9 mouse cellular contexts compared by ENCODE assay signal in the genomic region with DNA sequence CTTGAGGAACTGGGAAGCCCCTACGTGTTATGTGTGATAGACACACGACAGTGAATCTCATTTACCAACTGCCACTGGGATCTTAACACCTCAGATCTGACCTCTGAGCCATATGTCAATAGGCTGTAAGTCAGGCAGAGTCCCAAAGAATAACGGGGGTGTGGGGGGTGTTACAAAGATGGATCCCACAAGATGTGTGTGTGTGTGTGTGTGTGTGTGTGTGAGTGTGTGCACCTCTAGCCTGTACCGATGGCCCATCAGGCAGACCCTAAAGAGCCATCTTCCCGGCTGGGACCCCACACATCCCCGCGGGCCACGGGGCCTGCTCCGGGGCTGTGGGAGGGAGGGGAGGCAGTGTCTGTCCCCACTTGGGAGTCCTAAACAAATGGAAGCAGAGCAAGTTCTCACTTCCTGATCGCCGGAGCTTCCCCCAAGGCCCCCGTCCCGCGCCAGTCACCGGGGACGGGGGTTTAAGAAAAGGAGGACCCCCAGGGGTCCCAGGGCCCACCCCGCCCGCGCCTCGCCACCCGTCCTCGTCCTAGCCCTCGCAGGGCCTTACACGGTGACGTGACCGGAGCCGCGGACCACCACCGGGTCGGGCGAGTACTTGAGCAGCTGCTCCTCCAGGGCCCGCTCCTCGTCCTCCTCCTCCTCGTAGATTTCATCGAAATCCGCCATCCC. TPM values are rescaled to one million over a fixed set of nuclear protein-coding genes. Genes with fewer than 3 reads are reported as not detected.
DNase-seq lines count a peak whose midpoint lies in the region; ATAC-seq and TF ChIP-seq lines count a peak whose summit lies in the region.
"Had no signal": no experiment of that assay in that cellular context is flagged by ENCODE, and none has a peak within 500 bp of the region (broad histone marks: within the 10 kb centered on the region; RNA-seq: fewer than 3 reads in every experiment).

No protein-coding gene starts in this region.

- peaks cover 37% of the 10 kb centered on the region for H3K27me3 ChIP-seq in forebrain, embryonic 10.5 days (ENCODE audit: poor library complexity, severe bottlenecking)
- no peaks in the 10 kb centered on the region for H3K27me3 ChIP-seq in intestine, embryonic 15.5 days (replicated peaks)
- no peaks in the 10 kb centered on the region for H3K27me3 ChIP-seq in splenic B cell, adult 2 months (ENCODE audit: control insufficient read depth, insufficient read depth, low read length, poor library complexity, severe bottlenecking)

- H3K4me1 ChIP-seq in forebrain, embryonic 10.5 days = peaks cover 20% of the 10 kb centered on the region
- H3K4me1 ChIP-seq in intestine, embryonic 15.5 days (replicated peaks) = peaks cover 3% of the 10 kb centered on the region

- peak overlapping the region; percentile 95 for H3K27ac ChIP-seq in gastrocnemius, adult 2 months
- H3K27ac ChIP-seq in forebrain, embryonic 10.5 days = peak overlapping the region; percentile 98
- H3K27ac ChIP-seq in intestine, embryonic 15.5 days = peak overlapping the region; percentile 89

- no peak for DNase-seq in gastrocnemius, adult 2 months
- DNase-seq in gastrocnemius, postnatal 25 days = no peak
- DNase-seq in urinary bladder, postnatal 14 days (ENCODE audit: low spot score) = peak; percentile 17
- no peak for DNase-seq in urinary bladder, postnatal 4 days (ENCODE audit: low spot score in 2 of 2)
- no peak for DNase-seq in forebrain, embryonic 10.5 days (ENCODE audit: extremely low spot score, low spot score)
- peak; percentile 38 for DNase-seq in splenic B cell, adult 2 months (ENCODE audit: low read depth, low spot score)

- peak overlapping the region; percentile 97 for H3K9ac ChIP-seq in intestine, embryonic 15.5 days

- peak overlapping the region; percentile 79 for H3K4me2 ChIP-seq in intestine, embryonic 15.5 days (replicated peaks)

- H3K36me3 ChIP-seq in forebrain, embryonic 10.5 days (replicated peaks) = peaks cover 14% of the 10 kb centered on the region
- no peaks in the 10 kb centered on the region for H3K36me3 ChIP-seq in intestine, embryonic 15.5 days
- no peaks in the 10 kb centered on the region for H3K36me3 ChIP-seq in splenic B cell, adult 2 months (ENCODE audit: control insufficient read depth, insufficient read depth, low read length, poor library complexity, severe bottlenecking)

- H3K4me3 ChIP-seq in gastrocnemius, adult 2 months = peak overlapping the region; percentile 100
- H3K4me3 ChIP-seq in forebrain, embryonic 10.5 days = peak overlapping the region; percentile 99
- peak overlapping the region; percentile 95 for H3K4me3 ChIP-seq in intestine, embryonic 15.5 days (replicated peaks)

- WGBS in forebrain, embryonic 10.5 days = under 1% methylated on average over 36 of the region's 36 CpGs
- 0% methylated on average over 36 of the region's 36 CpGs for WGBS in intestine, embryonic 15.5 days

- H3K9me3 ChIP-seq in forebrain, embryonic 10.5 days = peaks cover 3% of the 10 kb centered on the region; the same call in 1 of the 2 replicates
- H3K9me3 ChIP-seq in intestine, embryonic 15.5 days = no peaks in the 10 kb centered on the region

- intact Hi-C loops in gastrocnemius, adult 2 months (cut with DNase I) = loop anchor here (5.0 kb wide), 1 partner anchor 36 kb away; no protein-coding TSS in a partner anchor

- TF ChIP-seq CTCF in gastrocnemius, adult 2 months (IDR thresholded peaks at IDR 0.05) = no peak

- peak; percentile 83 for ATAC-seq in intestine, embryonic 15.5 days
- ATAC-seq in megakaryocyte progenitor cell, adult 5-6 weeks (replicated peaks; ENCODE audit: poor library complexity) = peak; percentile 35

RNA-seq across cellular contexts. Expression of a gene that starts 0.8 kb away (rescaled TPM):
- 10 to 100 TPM; 14.5 to 15.8 TPM for total RNA-seq in gastrocnemius, adult 2 months (2021)
- total RNA-seq in gastrocnemius, postnatal 25 days (2021) = 10 to 100 TPM; 13.6 to 14.3 TPM
- polyA plus RNA-seq in forebrain, embryonic 10.5 days (2016; fragmentation: Nextera tagmentation; extraction: Ambion mirVana) = 34.4 and 37.8 TPM in 2 replicates
- polyA plus RNA-seq in intestine, embryonic 15.5 days (2015; fragmentation: Nextera tagmentation; extraction: Ambion mirVana) = 26.1 and 26.8 TPM in 2 replicates
- total RNA-seq in megakaryocyte progenitor cell, adult 5-6 weeks (2015) = 49.1 and 57.3 TPM in 2 replicates
- total RNA-seq in megakaryocyte progenitor cell, adult 5-6 weeks (2017) = 33.8 and 34.5 TPM in 2 replicates

RNA-seq across cellular contexts. Expression of a gene that starts 31.6 kb away (rescaled TPM):
- not detected for total RNA-seq in gastrocnemius, adult 2 months (2021)
- total RNA-seq in gastrocnemius, postnatal 25 days (2021) = not detected
- polyA plus RNA-seq in forebrain, embryonic 10.5 days (2016; fragmentation: Nextera tagmentation; extraction: Ambion mirVana) = 8.8 and 10.5 TPM in 2 replicates
- polyA plus RNA-seq in intestine, embryonic 15.5 days (2015; fragmentation: Nextera tagmentation; extraction: Ambion mirVana) = not detected in 2 replicates
- not detected in 2 replicates for total RNA-seq in megakaryocyte progenitor cell, adult 5-6 weeks (2015)
- total RNA-seq in megakaryocyte progenitor cell, adult 5-6 weeks (2017) = not detected in 2 replicates
- total RNA-seq: neutrophil, adult 5-6 weeks had no signal

Comparison
In these comparisons a context has a peak if more than half of its experiments do, and no peak if none do; other contexts are left out.
1. DNase-seq: peak in urinary bladder, postnatal 14 days (single experiment) and splenic B cell, adult 2 months (single experiment); none in gastrocnemius, adult 2 months (single experiment), gastrocnemius, postnatal 25 days (single experiment), urinary bladder, postnatal 4 days (0 of 2) and forebrain, embryonic 10.5 days (single experiment).
2. Peak in every context shown above with its lines, with median percentiles within 50 percentile points of each other: H3K27ac ChIP-seq and H3K4me3 ChIP-seq.